Mouse (Mus musculus): ENCODE results near the gene P2ry2.

GRCm38 (mm10) chr7:100968376-100968775 is 44.3 kb downstream of the P2ry2 start:
- TF ChIP-seq EP300 (IDR thresholded peaks at IDR 0.05; ENCODE audit: low read depth), result no peak
- TF ChIP-seq CTCF (IDR thresholded peaks at IDR 0.05; ENCODE audit: low read depth), result no peak

Data from liver, postnatal 0 days (tissue).